Mouse (Mus musculus) E14TG2a.4 (cell line): ENCODE measurements around the gene Rfc5.

Experiments
- H3K27me3 ChIP-seq: 2 replicates; pipeline ENCODE4 v1.6.1; 2014; ENCODE audit warnings: low read length, control low read depth; ENCODE audit not compliant: insufficient read depth
- H3K36me3 ChIP-seq: 2 replicates; pipeline ENCODE4 v1.6.1; 2014; ENCODE audit warnings: low read length, control low read depth; ENCODE audit not compliant: insufficient read depth
- H3K4me1 ChIP-seq: replicated peaks from 2 replicates; pipeline ENCODE4 v1.6.1; 2014; ENCODE audit warnings: low read depth, low read length, control low read depth
- H3K4me3 ChIP-seq: replicated peaks from 2 replicates; pipeline ENCODE4 v1.5.1; 2014; ENCODE audit warnings: mild to moderate bottlenecking, low read length
- H3K9me3 ChIP-seq: 2 replicates; pipeline ENCODE4 v1.6.1; 2014; ENCODE audit warnings: low read length, control low read depth
- CTCF ChIP-seq: conservative IDR thresholded peaks from 2 replicates; pipeline ENCODE4 v1.5.1; 2014; ENCODE audit warnings: low read length
- NANOG ChIP-seq: IDR thresholded peaks from 2 replicates; pipeline ENCODE4 v1.6.1; 2014; ENCODE audit warnings: borderline replicate concordance, low read length, mixed read lengths
- POU5F1 ChIP-seq: IDR thresholded peaks from 2 replicates; pipeline ENCODE4 v1.6.1; 2014; ENCODE audit warnings: low read length, borderline replicate concordance

Gene Rfc5

DNA sequence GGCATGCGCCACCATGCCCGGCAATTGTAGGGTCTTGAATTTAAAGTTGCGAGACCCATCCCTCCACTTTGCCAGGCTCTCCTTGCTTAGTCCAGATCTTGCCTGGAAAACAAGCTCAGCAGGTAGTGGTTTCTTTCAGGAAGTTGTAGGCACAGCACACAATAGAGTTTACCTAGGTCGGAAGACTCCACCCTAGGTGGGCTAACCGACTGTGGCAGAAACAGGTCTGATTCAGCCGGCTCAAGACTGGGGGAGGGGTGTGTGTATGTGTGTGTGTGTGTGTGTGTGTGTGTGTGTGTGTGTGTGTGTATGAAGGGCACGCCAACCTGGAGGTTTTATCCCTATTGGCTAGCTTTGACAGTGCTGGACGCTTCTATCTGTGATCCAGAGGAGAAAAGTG lies 14.8 kb upstream of the Rfc5 start:
- Histone ChIP-seq H3K36me3 (peaks cover 35% of the 10 kb centered on the region), H3K27me3 (no peaks in the 10 kb centered on the region), H3K4me1 (peaks cover 84% of the 10 kb centered on the region), H3K9me3 (no peaks in the 10 kb centered on the region), H3K4me3 (peak overlapping the region; percentile 69)
- TF ChIP-seq NANOG (no peak), CTCF (no peak), POU5F1 (no peak)

GRCm38 (mm10) chr5:117399281-117399680 lies 10.4 kb upstream of the Rfc5 start:
- H3K4me3 ChIP-seq = peak overlapping the region; percentile 79
- peaks cover 76% of the 10 kb centered on the region for H3K4me1 ChIP-seq
- no peak for TF ChIP-seq POU5F1
- peaks cover 11% of the 10 kb centered on the region for H3K36me3 ChIP-seq
- H3K9me3 ChIP-seq = peaks cover 14% of the 10 kb centered on the region
- H3K27me3 ChIP-seq = no peaks in the 10 kb centered on the region

DNA sequence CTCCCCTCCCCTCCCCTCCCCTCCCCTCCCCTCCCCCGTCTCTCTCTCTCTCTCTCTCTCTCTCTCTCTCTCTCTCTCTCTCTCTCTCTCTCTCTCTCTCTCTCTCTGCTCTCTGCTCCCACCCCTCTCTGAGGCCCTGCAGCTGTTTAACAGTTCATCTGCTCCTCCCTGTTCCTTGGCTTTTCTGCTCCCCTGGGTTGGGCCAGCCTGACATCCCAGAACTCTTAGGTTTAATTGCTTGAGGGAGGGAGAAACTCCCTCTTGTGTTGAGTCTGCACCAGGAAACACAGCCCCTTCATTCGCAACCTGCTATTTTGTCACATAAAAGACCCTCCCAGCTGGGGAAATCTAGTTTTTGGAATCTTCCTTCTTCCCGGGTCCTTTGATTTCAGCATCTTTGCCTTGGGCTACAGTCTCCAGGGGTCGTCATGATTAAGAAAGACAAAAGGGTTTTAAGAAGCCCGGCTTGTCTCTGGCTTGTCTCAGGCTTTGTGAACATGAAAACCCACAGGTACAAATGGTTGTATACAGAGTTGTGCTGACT lies 9.2 kb upstream of the Rfc5 start:
- Histone ChIP-seq H3K4me3 (peak overlapping the region; percentile 79), H3K36me3 (peaks cover 15% of the 10 kb centered on the region), H3K9me3 (peaks cover 26% of the 10 kb centered on the region), H3K27me3 (no peaks in the 10 kb centered on the region), H3K4me1 (peaks cover 69% of the 10 kb centered on the region)
- TF ChIP-seq NANOG (no peak; the same call in 1 of the 2 replicates), CTCF (no peak), POU5F1 (no peak)

- Histone ChIP-seq H3K27me3 (no peaks in the 10 kb centered on the region), H3K36me3 (peaks cover 17% of the 10 kb centered on the region), H3K4me1 (peaks cover 62% of the 10 kb centered on the region), H3K4me3 (peak overlapping the region; percentile 79), H3K9me3 (peaks cover 33% of the 10 kb centered on the region)
- TF ChIP-seq POU5F1 (no peak), CTCF (no peak), NANOG (no peak)
These were observed 8.5 kb upstream of the Rfc5 start for GRCm38 (mm10) chr5:117397371-117397770.

DNA sequence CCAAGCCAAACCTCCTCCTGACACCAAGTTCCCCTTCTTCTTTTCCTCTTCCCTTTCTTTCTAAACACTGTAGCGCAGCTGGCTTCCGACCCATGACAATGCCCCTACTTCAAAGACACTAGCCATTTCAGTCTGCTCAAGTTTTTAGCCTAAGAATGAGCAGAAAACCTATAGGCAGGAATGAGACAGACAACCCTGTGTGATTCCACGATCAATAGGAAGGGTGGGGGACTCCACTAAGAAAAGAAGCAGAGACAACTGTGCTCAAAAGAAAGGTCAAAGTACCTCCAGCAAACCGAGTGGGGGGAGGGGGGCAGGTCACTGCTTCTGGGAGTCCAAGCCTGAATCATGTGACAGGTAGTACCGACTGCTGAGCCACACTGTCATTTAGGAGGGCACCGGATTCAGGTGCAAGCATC lies 7.8 kb upstream of the Rfc5 start:
- Histone ChIP-seq H3K4me3 (peak overlapping the region; percentile 79), H3K4me1 (peaks cover 54% of the 10 kb centered on the region), H3K36me3 (peaks cover 18% of the 10 kb centered on the region), H3K27me3 (no peaks in the 10 kb centered on the region), H3K9me3 (peaks cover 41% of the 10 kb centered on the region)
- TF ChIP-seq NANOG = peak; percentile 62; the same call in 1 of the 2 replicates
- peak; percentile 81; the same call in 1 of the 2 replicates for TF ChIP-seq POU5F1
- no peak for TF ChIP-seq CTCF

- Histone ChIP-seq H3K36me3 (peaks cover 21% of the 10 kb centered on the region), H3K9me3 (peaks cover 48% of the 10 kb centered on the region), H3K4me1 (peaks cover 49% of the 10 kb centered on the region), H3K27me3 (no peaks in the 10 kb centered on the region), H3K4me3 (peak overlapping the region; percentile 79)
- TF ChIP-seq POU5F1 = no peak
- no peak for TF ChIP-seq NANOG
- no peak for TF ChIP-seq CTCF
These were observed 7.0 kb upstream of the Rfc5 start for GRCm38 (mm10) chr5:117395834-117396233.

DNA sequence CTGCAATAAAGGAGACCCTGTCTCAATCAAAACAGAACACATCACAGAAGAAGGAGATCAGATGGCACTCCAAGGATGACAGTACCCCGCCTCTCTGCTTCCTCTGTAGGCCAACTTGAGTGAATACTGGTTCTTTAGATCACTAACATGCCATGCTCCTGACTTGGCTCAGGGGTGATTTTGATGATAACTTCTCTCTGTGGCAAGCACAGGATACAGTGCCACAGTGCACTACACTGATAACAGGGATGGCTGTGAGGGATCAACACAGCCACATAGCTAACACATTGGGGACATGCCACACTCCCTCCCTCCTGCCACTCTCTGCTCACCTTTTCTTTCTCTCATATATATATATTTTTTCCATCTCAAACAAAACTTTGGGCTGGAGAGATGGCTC lies 2.0 kb upstream of the Rfc5 start:
- no peaks in the 10 kb centered on the region for H3K27me3 ChIP-seq
- H3K4me1 ChIP-seq = peaks cover 44% of the 10 kb centered on the region
- peaks cover 52% of the 10 kb centered on the region for H3K9me3 ChIP-seq
- no peak overlapping the region for H3K4me3 ChIP-seq
- H3K36me3 ChIP-seq = peaks cover 43% of the 10 kb centered on the region
- TF ChIP-seq POU5F1 (no peak), CTCF (no peak), NANOG (no peak)

DNA sequence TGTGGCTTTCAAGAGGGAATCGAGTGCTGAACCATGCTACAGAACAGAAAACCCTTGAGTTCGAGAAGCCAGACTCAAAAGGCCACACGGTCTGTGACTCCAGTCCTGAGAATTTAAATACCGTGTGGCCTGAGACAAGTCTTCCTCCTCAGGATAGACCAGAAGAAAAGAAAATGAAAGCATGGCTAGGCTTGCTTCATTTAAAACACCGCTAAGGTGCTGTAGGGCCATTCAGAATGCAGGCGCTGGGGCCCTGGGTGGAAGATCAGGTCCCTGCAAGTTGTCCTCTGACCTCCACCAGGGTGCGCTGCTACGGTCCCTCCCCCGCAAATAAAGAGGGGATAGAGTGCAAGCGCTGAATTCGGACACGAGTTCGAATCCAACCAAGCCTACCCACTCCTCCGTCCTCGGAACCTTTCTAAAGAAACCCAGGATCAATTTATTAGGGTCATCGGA lies 523 bp downstream of the Rfc5 start:
- TF ChIP-seq POU5F1 = no peak
- TF ChIP-seq CTCF = peak; percentile 65
- no peak for TF ChIP-seq NANOG
- Histone ChIP-seq H3K36me3 (peaks cover 65% of the 10 kb centered on the region), H3K9me3 (peaks cover 29% of the 10 kb centered on the region), H3K27me3 (no peaks in the 10 kb centered on the region), H3K4me1 (peaks cover 56% of the 10 kb centered on the region), H3K4me3 (peak overlapping the region; percentile 100)

GRCm38 (mm10) chr5:117383198-117383597 lies 5.6 kb downstream of the Rfc5 start:
- no peaks in the 10 kb centered on the region for H3K9me3 ChIP-seq
- H3K27me3 ChIP-seq = no peaks in the 10 kb centered on the region
- H3K36me3 ChIP-seq = peaks cover 99% of the 10 kb centered on the region
- H3K4me1 ChIP-seq = peaks cover 98% of the 10 kb centered on the region
- TF ChIP-seq CTCF (no peak), NANOG (no peak), POU5F1 (no peak)
- H3K4me3 ChIP-seq = 0 out of 2 replicates have a peak overlapping the region, but pooled peaks have one; percentile 10
